Mouse (Mus musculus): ENCODE results near the gene Snai1.

DNA sequence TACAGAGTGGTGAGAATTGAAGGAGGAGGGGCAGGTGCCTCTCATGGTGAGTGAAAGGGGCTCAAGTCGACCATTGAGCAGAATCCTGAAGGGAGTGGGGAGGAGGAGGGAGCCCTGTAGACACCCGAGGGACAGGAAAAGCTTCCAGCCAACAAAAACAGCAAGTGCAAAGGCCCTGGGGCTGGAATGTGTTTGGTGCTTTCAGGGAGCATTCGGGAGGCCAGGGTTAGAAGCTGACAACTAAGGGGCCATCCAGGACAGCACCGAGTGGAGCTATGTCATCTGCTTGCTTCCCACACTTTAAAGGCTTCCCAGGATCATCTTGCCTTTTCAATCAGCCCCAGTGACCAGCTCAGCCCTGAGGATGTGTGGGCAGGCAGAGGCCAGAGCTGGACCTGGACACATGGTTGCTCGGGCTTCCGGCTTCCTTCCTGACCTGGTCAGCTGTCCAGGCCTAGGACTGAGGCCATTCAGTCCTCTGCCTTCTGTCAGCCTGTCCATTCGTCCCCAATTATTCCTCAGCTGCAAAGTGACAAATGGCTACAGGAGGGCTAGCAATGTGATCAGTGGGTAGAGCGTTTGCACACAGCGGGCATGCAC lies 39.3 kb downstream of the Snai1 start:
- TF ChIP-seq POLR2A (IDR thresholded peaks at IDR 0.05; ENCODE audit: insufficient read depth, low read depth, low read length) (no peak), EP300 (IDR thresholded peaks at IDR 0.05; ENCODE audit: insufficient read depth, low read depth, low read length) (no peak), CTCF (IDR thresholded peaks at IDR 0.05) (no peak)

Data from heart, adult 2 months (tissue).